Mouse (Mus musculus) right cerebral cortex, postnatal 36 days (tissue): Measurements from ENCODE around the gene 1500015O10Rik.

Source experiments
- DNase-seq, 2 experiments: peaks; one replicate each; pipeline ENCODE4 v3.0.0; 2022; ENCODE audit warnings: low spot score in 2 of 2, mixed read lengths in 1 of 2

Gene 1500015O10Rik

GRCm38 (mm10) chr1:43774126-43774525 lies 43.7 kb downstream of the 1500015O10Rik start:
- no peak for DNase-seq

DNA sequence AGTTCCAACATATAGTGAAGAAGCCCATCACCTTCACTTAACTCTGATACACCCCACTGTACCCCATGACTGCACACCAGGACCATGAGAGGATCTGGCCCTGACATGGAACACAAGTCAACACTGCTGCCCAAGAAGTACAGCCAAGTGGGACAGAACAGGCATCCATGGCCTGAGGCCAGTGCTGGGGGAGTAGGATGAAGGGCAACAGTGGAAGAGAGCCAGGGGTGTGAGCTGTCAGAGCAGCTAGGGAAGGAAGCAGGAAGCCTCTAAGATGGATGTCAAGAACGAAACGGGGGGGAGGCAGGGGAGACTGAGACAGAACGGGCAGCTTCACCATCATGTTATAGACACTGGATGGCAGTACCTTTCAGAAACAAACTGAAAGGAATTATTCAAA lies 45.7 kb downstream of the 1500015O10Rik start:
- DNase-seq: no peak

- no peak for DNase-seq
These were observed 50.8 kb downstream of the 1500015O10Rik start for GRCm38 (mm10) chr1:43781195-43781594.

- DNase-seq: no peak
These were observed 51.3 kb downstream of the 1500015O10Rik start for GRCm38 (mm10) chr1:43781672-43782071.

GRCm38 (mm10) chr1:43782680-43783079 lies 52.3 kb downstream of the 1500015O10Rik start:
- DNase-seq: no peak

DNA sequence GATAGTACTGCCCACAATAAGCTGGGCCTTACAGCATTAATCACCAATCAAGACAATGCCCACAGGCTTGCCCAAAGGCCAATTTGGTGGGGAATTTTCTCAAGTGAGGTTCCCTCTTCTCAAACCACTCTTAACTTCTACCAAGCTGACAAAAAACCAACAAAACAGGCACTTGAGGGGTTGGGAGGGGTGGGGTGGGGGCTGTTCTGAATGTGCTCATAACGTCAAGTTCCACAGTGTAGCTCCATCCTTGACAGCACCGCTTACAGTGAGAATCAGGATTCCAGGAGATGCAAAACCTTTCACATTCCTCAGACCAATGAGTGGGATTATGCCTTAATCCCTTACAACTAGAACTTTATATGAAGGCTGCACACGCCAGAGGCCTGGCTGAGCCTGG lies 52.8 kb downstream of the 1500015O10Rik start:
- no peak for DNase-seq

DNA sequence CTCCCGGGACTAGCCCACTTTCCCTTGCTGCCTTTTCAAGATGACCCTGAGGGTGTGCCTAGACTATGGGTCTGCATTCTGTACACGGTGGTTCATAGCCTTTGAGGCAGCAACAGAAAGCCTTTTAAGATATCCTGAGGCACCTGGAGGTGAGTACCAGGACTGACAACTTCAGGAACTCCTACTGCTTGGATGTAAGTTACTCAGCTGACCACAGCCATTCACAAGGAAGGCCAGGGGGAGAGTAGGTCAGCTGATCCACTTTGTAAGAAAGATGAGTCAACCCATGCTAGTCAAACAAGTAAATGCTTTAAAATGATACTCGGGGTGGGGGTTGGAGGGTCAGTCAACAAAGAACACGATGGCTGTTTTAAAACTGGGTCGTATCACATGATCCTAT lies 54.9 kb downstream of the 1500015O10Rik start:
- DNase-seq: no peak

- no peak for DNase-seq
These were observed 56.3 kb downstream of the 1500015O10Rik start for GRCm38 (mm10) chr1:43786711-43787110.

DNA sequence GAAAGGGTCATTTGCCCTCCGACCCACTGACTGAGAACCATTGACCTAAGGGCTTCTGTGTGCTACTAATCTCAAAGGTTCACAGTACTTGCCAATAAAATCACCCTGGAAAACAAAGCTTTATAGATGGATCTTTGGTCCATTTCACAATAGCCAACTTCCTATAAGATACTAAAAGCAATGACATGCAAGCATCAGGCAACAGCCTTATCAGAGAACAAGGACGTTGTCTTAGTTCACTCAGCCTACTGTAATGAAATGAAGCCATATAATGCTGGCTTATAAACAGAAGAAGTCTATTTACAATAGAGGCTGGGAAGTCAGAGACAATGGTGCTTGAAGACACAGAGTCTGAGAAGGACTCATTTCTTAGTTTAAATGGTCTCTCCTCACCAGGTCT lies 59.4 kb downstream of the 1500015O10Rik start:
- DNase-seq: no peak
